26 mouse cellular contexts compared by ENCODE assay signal in the genomic region with DNA sequence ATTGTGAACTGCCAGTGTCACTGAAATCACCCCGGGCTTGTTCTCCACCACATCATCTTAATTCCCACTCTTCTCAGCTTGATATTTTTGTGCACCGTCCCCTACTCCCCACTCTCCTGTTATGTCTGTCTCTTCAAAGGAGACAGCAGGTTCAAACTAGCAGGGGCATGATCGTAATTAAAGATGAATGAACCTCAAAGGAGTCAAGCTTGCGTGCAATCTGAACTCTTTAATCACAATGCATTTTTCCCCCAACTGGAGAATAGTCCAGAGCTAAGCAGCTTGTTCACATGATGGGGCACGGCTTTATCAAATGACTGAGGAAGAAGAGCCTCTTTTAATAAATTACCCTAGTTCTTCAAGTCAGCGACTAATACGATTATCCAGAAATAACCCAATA. TPM values are rescaled to one million over a fixed set of nuclear protein-coding genes. Genes with fewer than 3 reads are reported as not detected.
A peak's percentile ranks its signal among the peaks of the same experiment; 100 is the strongest.
DNase-seq lines count a peak whose midpoint lies in the region; ATAC-seq and TF ChIP-seq lines count a peak whose summit lies in the region.
"Had no signal": no experiment of that assay in that cellular context is flagged by ENCODE, and none has a peak within 500 bp of the region (broad histone marks: within the 10 kb centered on the region; RNA-seq: fewer than 3 reads in every experiment).

No protein-coding gene starts in this region.

- H3K9me3 ChIP-seq in forebrain, embryonic 10.5 days: no peaks in the 10 kb centered on the region
- H3K9me3 ChIP-seq in forebrain, embryonic 14.5 days (replicated peaks; ENCODE audit: control insufficient read depth, low read length): no peaks in the 10 kb centered on the region
- no peaks in the 10 kb centered on the region for H3K9me3 ChIP-seq in midbrain, embryonic 11.5 days (ENCODE audit: control insufficient read depth, low read length)
- H3K9me3 ChIP-seq in midbrain, embryonic 10.5 days (replicated peaks): no peaks in the 10 kb centered on the region
- H3K9me3 ChIP-seq: embryonic facial prominence, embryonic 13.5 days; heart, embryonic 12.5 days; heart, embryonic 15.5 days; hindbrain, embryonic 15.5 days had no signal

- H3K27ac ChIP-seq in forebrain, embryonic 10.5 days: peak overlapping the region; percentile 52; the same call in 1 of the 2 replicates
- no peak overlapping the region for H3K27ac ChIP-seq in forebrain, embryonic 14.5 days (ENCODE audit: low read depth, low read length)
- no peak overlapping the region for H3K27ac ChIP-seq in midbrain, embryonic 11.5 days (ENCODE audit: low read depth, low read length)
- H3K27ac ChIP-seq in midbrain, embryonic 10.5 days (replicated peaks): no peak overlapping the region
- H3K27ac ChIP-seq: embryonic facial prominence, embryonic 13.5 days; gastrocnemius, adult 2 months; heart, embryonic 15.5 days; hindbrain, embryonic 15.5 days had no signal

- H3K9ac ChIP-seq in forebrain, embryonic 14.5 days (ENCODE audit: low read length): no peak overlapping the region
- no peak overlapping the region for H3K9ac ChIP-seq in midbrain, embryonic 11.5 days (ENCODE audit: low read length)
- H3K9ac ChIP-seq: embryonic facial prominence, embryonic 13.5 days; forebrain, postnatal 0 days; heart, embryonic 12.5 days; heart, embryonic 15.5 days; hindbrain, embryonic 15.5 days had no signal

- peak overlapping the region; percentile 5; the same call in 1 of the 2 replicates for H3K4me3 ChIP-seq in forebrain, embryonic 10.5 days
- no peak overlapping the region for H3K4me3 ChIP-seq in forebrain, embryonic 14.5 days (ENCODE audit: low read depth, low read length)
- H3K4me3 ChIP-seq in midbrain, embryonic 11.5 days (ENCODE audit: low read depth, low read length): no peak overlapping the region
- H3K4me3 ChIP-seq in midbrain, embryonic 10.5 days: no peak overlapping the region
- H3K4me3 ChIP-seq: embryonic facial prominence, embryonic 13.5 days; gastrocnemius, adult 2 months; heart, embryonic 12.5 days; heart, embryonic 15.5 days; hindbrain, embryonic 15.5 days had no signal

- no peak for ATAC-seq in forebrain, embryonic 14.5 days
- ATAC-seq in midbrain, embryonic 11.5 days (ENCODE audit: low FRiP score): peak; percentile 26; the same call in 1 of the 2 replicates
- ATAC-seq: forebrain, postnatal 0 days; Patski had no signal

- DNase-seq in forebrain, embryonic 10.5 days (ENCODE audit: extremely low spot score, low spot score): no peak
- DNase-seq in forebrain, embryonic 14.5 days (ENCODE audit: low spot score): no peak
- DNase-seq in midbrain, embryonic 11.5 days (ENCODE audit: low spot score, missing footprints): peak; percentile 86
- DNase-seq in midbrain, embryonic 10.5 days (ENCODE audit: low spot score): no peak
- peak; percentile 43 for DNase-seq in brain, embryonic 14.5 days (ENCODE audit: low read depth)
- DNase-seq in retina, postnatal 1 day: peak; percentile 73
- DNase-seq in gastrocnemius, postnatal 25 days: no peak
- DNase-seq: adrenal gland, adult 2 months; adrenal gland, postnatal 14 days; cerebellum, adult 11-12 months; cerebellum, adult 8-10 months; cerebellum, postnatal 10 days; cerebellum, postnatal 36 days; forebrain, postnatal 0 days; gastrocnemius, adult 2 months; gastrocnemius, postnatal 14 days; heart, adult 18-20 months; heart, postnatal 10 days; heart, postnatal 36 days; kidney, adult 11 months; kidney, adult 8-10 months had no signal

- H3K27me3 ChIP-seq in forebrain, embryonic 10.5 days (ENCODE audit: poor library complexity, severe bottlenecking): no peaks in the 10 kb centered on the region
- no peaks in the 10 kb centered on the region for H3K27me3 ChIP-seq in forebrain, embryonic 14.5 days (replicated peaks; ENCODE audit: control insufficient read depth, insufficient read depth, low read length)
- no peaks in the 10 kb centered on the region for H3K27me3 ChIP-seq in midbrain, embryonic 11.5 days (ENCODE audit: control insufficient read depth, insufficient read depth, low read length)
- H3K27me3 ChIP-seq in midbrain, embryonic 10.5 days (ENCODE audit: low read depth, poor library complexity, severe bottlenecking): peaks cover 9% of the 10 kb centered on the region
- H3K27me3 ChIP-seq: embryonic facial prominence, embryonic 13.5 days; heart, embryonic 12.5 days; heart, embryonic 15.5 days; hindbrain, embryonic 15.5 days had no signal

- H3K4me1 ChIP-seq in forebrain, embryonic 10.5 days: peaks cover 85% of the 10 kb centered on the region
- H3K4me1 ChIP-seq in forebrain, embryonic 14.5 days (ENCODE audit: control insufficient read depth, insufficient read depth, low read length): peaks cover 9% of the 10 kb centered on the region
- peaks cover 8% of the 10 kb centered on the region for H3K4me1 ChIP-seq in midbrain, embryonic 11.5 days (ENCODE audit: control insufficient read depth, insufficient read depth, low read length)
- peaks cover 77% of the 10 kb centered on the region for H3K4me1 ChIP-seq in midbrain, embryonic 10.5 days
- H3K4me1 ChIP-seq: embryonic facial prominence, embryonic 13.5 days had no signal

- H3K36me3 ChIP-seq in forebrain, embryonic 10.5 days (replicated peaks): peaks cover 3% of the 10 kb centered on the region
- no peaks in the 10 kb centered on the region for H3K36me3 ChIP-seq in forebrain, embryonic 14.5 days (ENCODE audit: control insufficient read depth, insufficient read depth, low read length)
- no peaks in the 10 kb centered on the region for H3K36me3 ChIP-seq in midbrain, embryonic 11.5 days (ENCODE audit: control insufficient read depth, insufficient read depth, low read length)
- no peaks in the 10 kb centered on the region for H3K36me3 ChIP-seq in midbrain, embryonic 10.5 days
- H3K36me3 ChIP-seq: embryonic facial prominence, embryonic 13.5 days; heart, embryonic 12.5 days; heart, embryonic 15.5 days; hindbrain, embryonic 15.5 days had no signal

- H3K4me2 ChIP-seq in forebrain, embryonic 14.5 days (ENCODE audit: low read length): no peak overlapping the region
- H3K4me2 ChIP-seq in midbrain, embryonic 11.5 days: no peak overlapping the region
- H3K4me2 ChIP-seq: embryonic facial prominence, embryonic 13.5 days; heart, embryonic 12.5 days; heart, embryonic 15.5 days; hindbrain, embryonic 15.5 days had no signal

- TF ChIP-seq CTCF in brain, embryonic 14.5 days (IDR thresholded peaks at IDR 0.05; ENCODE audit: borderline replicate concordance, extremely low read depth, insufficient read depth, insufficient read length): no peak

- TF ChIP-seq POLR2A in brain, embryonic 14.5 days (IDR thresholded peaks at IDR 0.05; ENCODE audit: borderline replicate concordance, extremely low read depth, insufficient read depth, insufficient read length, poor library complexity, severe bottlenecking): no peak

- WGBS in forebrain, embryonic 10.5 days: 28% methylated on average over 7 of the region's 7 CpGs
- 10% methylated on average over 7 of the region's 7 CpGs for WGBS in forebrain, embryonic 14.5 days
- WGBS in midbrain, embryonic 11.5 days: 17% methylated on average over 7 of the region's 7 CpGs
- WGBS in midbrain, embryonic 10.5 days: 25% methylated on average over 7 of the region's 7 CpGs

RNA-seq across cellular contexts. Expression of gene Tmem30a, which starts 32.2 kb away (rescaled TPM):
- 49.5 and 54.0 TPM in 2 replicates for polyA plus RNA-seq in forebrain, embryonic 10.5 days (2016; fragmentation: Nextera tagmentation; extraction: Ambion mirVana)
- 91.2 and 108 TPM in 2 replicates for polyA plus RNA-seq in forebrain, embryonic 14.5 days (2014; fragmentation: Nextera tagmentation; extraction: Ambion mirVana)
- polyA plus RNA-seq in midbrain, embryonic 11.5 days (2014; fragmentation: Nextera tagmentation; extraction: Ambion mirVana): 91.2 and 108 TPM in 2 replicates
- polyA plus RNA-seq in midbrain, embryonic 10.5 days (2016; fragmentation: Nextera tagmentation; extraction: Ambion mirVana): 60.4 and 67.4 TPM in 2 replicates
- polyA plus RNA-seq in brain, embryonic 14.5 days (2012; rRNA removed): 35.0 and 53.3 TPM in 2 replicates
- total RNA-seq in gastrocnemius, postnatal 25 days (2021): 10 to 100 TPM; 38.3 to 43.9 TPM

Comparison
In these comparisons a context has a peak if more than half of its experiments do, and no peak if none do; other contexts are left out.
1. DNase-seq: peak in midbrain, embryonic 11.5 days (single experiment), brain, embryonic 14.5 days (single experiment) and retina, postnatal 1 day (single experiment); none in forebrain, embryonic 10.5 days (single experiment), forebrain, embryonic 14.5 days (single experiment), midbrain, embryonic 10.5 days (single experiment) and gastrocnemius, postnatal 25 days (single experiment).